Mouse (Mus musculus) retina, embryonic 14.5 days (tissue): ENCODE data around the gene Ncstn.

Experiments used
- DNase-seq: peaks from one replicate; pipeline ENCODE4 v3.0.0-alpha.2; 2015; ENCODE audit warnings: low spot score

Ncstn gene

DNA sequence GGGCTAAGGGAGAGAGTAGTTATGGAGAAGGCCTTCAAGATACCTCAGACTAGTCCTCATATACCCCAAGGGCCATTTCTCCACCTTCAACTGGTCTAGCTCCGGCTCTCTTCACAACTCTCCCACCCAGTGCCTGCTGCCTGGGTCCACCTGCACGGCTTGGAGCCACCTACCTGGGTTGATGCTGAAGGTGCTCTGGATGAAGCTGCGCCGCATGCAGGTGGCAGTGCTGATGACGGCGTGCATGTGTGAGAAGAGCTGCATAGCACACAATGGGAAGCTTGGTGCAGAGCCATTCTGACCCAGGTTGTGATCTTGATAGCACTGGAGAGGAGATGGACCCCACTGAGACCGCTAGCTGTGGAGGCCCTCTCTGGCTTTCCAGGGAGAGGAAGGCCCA, 10.0 kb downstream of the Ncstn start:
- DNase-seq: no peak

- DNase-seq: peak; percentile 51
These were observed 11.0 kb downstream of the Ncstn start for GRCm38 (mm10) chr1:172071556-172071955.

- DNase-seq: no peak
These were observed 12.4 kb downstream of the Ncstn start for GRCm38 (mm10) chr1:172070227-172070626.

GRCm38 (mm10) chr1:172064613-172065141, 17.9 kb downstream of the Ncstn start:
- DNase-seq: no peak

DNA sequence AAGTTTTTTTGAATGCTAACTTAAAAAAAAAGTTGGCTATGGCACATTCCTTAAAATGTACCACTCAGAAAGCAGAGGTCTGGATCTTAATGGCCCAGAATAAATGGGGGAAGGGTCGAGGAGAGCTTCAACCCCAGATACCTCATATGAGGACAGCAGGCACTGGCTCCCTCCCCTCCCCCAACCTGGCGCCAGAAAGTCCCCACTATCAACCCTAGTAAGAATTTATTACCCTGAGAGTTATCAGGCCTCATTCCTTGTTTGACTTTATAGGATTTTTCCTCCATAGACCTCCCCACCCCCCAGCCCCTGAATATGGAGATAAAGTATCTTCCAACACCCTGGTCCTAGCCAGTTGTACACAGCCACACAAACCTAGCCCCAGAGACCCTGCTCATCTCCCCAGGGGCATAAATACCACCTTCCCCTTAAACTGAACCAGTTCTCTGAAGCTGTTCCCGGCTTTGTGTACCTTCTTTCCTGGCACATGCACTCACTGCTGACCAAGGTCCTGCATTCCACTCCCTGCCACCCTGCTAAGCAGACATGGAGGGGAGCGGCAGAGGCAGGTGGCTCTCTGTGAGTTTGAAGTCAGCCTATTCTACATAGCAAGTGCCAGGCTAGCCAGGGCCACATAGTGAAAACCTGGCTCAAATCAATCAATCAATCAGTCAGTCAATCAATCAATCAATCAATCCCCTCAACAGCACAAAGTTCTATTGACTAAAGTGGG, 19.1 kb downstream of the Ncstn start:
- no peak for DNase-seq

DNA sequence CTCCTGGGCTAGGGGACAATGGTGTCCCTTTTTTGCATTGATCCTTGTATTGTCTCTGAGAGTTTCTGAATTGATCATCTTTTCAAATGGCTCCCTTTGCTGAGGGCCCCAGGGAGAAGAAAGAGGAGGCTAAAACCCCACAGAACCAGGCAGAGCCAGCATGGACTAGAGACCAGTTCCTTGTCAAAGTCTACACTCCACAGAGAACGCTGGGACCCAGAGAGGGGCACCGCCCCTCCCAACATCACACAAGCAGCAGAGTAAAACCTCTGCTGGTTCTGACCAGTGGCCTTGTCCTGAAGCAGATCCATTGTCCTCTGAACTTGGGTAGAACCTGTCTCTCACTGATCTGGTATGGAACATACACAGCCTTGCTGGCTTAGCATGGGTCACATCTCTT, 20.5 kb downstream of the Ncstn start:
- DNase-seq: no peak

DNA sequence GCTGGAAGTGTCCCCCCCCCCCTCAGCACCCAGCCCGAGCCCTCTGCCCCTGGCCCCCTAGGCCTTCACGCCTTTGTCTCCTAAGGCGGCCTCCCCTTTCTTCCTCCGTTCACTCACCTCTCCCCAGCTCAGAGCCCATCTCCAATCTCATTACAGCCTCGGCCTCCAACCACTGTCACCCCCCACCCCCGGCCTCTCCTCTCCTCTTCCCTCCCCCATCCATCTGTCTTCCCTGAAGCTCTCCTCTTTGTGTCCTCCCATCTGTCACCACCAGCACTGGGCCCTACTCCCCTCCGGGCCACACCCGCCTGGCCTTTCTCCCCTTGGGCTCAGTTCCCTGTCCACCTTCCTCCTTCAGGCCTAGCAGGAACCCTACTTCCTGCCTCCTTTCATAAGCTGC, 21.4 kb downstream of the Ncstn start:
- peak; percentile 52 for DNase-seq

- DNase-seq: peak; percentile 48
These were observed 21.9 kb downstream of the Ncstn start for GRCm38 (mm10) chr1:172060659-172061058.

- DNase-seq: no peak
These were observed 23.7 kb downstream of the Ncstn start for GRCm38 (mm10) chr1:172058874-172059273.

DNA sequence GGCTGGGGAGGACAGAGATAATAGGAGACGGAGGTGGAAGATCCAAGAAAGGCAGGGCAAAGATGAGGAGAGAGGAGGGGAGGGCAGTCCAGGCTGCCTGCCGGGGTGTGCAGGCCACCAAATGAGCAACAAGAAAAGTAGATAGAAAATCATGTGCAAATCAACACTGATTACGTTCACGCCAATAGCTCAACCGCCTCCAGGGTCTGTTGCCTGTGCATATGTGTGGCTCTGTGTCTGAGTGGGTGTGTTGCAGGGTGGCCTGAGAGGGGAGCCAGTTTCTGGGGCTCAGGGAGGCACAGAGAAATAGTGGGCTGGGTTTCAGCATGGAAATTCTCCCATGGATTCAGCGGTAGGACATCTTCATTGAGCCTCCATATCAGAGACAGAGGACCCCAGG, 24.3 kb downstream of the Ncstn start:
- DNase-seq: peak; percentile 60

DNA sequence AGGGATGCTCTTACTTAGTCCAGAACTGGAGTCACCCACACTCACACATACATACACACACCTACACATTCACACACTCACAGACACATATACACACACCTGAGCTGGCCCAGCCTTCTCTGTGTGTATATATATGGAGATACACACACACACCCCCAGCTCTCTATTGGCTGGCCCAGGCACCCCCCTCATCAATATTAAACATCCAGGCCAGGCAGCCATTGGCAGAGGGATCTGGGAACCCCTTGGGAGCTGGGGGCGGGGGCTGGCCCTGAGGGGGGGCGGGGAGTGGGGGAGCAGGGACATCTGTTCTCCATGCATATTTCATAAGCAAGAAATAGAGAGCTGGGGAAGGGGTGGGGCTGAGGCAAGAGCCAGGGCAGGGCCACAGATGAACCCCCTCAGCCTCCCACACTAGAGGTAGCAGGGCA, 25.1 kb downstream of the Ncstn start, which contains the start of gene Nhlh1:
Nhlh1 (minus strand) TSS at position 83 of the 431 bp plus-strand sequence.
- DNase-seq: peak; percentile 70

GRCm38 (mm10) chr1:172056251-172056650, 26.3 kb downstream of the Ncstn start:
- no peak for DNase-seq

- peak; percentile 30 for DNase-seq
These were observed 28.8 kb downstream of the Ncstn start for GRCm38 (mm10) chr1:172053541-172054440.

DNA sequence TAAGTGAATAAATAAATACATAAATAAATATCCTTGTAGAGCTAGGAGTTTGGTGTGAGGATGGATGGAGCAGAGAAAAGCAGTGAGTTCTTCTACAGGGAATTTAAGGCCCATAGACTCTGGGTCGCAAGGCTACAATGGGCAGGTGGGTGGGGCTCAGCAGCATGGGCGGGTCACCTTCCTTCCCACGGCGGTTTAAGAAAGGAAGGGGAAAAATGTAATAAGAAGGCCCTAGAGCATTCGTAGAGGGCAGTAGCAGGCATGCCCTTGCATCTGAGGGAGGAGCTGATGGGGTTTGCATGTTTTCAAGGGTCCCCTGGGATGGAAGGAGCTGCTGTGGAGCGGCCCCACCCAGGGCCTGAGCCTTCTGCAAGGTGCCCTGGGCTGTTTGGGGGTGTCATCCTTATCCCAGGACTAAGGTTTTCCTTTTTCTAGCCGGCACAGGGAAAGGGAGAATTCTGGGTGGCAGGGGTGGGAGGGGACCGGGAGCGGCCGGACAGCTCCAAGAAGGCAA, 29.8 kb downstream of the Ncstn start:
- no peak for DNase-seq

DNA sequence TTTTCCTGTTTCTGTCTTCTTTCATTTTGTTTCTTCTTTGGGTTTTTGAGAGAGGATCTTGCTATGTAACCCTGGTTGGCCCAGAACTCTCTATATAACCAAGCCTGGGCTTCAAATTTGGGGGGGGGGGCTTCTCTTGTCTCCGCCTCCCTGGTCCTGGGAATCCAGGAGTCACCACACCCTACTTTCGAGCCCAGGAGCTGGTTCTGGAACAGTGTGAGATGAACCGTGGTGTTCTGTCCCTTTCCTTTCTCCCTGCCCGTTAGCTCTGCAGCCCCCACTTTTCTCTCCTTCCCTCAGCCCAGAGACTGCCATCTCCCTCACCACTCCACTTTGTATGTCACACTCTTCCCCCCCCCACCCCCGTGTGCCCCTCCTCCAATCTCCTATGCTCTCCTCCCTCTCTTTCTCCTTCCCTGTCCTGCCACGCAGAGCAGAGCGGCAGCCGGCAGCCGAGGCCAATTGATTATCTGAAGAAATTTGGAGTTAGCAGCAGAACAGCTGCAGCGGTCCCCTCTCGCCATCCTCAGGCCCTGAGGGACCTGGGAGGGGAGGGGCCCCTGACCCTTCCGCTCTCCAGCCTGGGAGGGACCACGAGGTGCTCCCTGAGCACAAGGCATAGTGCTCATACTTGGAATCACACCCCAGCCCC, 33.3 kb downstream of the Ncstn start:
- no peak for DNase-seq

GRCm38 (mm10) chr1:172048241-172048734, 34.3 kb downstream of the Ncstn start:
- DNase-seq: no peak

- peak; percentile 93 for DNase-seq
These were observed 35.7 kb downstream of the Ncstn start for GRCm38 (mm10) chr1:172046938-172047337.

- no peak for DNase-seq
These were observed 36.2 kb downstream of the Ncstn start for GRCm38 (mm10) chr1:172046410-172046809.

GRCm38 (mm10) chr1:172029914-172030313, 52.7 kb downstream of the Ncstn start:
- DNase-seq: no peak

DNA sequence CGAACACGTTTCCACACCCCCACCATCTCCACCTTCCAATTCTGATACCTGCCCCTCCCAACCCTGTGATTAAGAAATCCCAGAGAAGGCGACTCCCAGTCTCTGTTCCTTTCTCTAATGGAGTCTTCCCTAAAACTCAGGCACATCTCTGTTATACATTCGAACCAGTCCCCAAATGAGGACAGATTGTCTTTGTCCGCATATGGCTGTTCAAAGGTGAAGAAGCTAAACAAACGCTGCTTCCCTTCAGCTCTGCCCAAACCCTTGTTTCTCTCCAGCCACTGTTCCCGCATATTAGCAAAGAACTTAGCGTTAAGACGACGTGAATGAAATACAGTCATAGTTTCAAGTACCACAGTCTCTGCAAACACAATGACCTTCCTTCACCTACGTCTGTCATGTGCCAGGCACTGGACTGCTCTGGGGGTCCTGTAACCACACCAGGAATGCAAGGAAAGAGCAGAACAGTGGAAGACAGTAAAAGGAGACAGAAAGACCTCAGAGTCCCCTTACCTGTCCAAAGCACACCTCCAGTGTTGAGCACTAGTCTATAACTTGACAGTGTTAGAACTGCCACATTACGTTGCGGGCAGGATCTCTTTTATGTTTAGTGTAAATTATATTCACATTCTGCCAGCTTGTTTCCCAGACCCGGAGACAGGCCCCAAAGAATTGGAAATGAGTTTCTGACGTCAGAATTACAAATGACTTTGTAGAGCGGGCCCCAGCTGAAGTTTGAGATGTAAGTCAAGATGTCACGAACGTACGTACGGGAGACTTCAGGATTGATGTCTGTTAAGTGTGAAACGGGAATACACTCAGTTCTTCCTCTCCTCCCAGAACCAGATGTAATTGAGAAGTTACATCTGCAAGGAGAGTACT, 54.0 kb downstream of the Ncstn start, which contains the start of gene Vangl2:
Vangl2 (minus strand) TSS at position 51 of the 882 bp plus-strand sequence.
- no peak for DNase-seq

DNA sequence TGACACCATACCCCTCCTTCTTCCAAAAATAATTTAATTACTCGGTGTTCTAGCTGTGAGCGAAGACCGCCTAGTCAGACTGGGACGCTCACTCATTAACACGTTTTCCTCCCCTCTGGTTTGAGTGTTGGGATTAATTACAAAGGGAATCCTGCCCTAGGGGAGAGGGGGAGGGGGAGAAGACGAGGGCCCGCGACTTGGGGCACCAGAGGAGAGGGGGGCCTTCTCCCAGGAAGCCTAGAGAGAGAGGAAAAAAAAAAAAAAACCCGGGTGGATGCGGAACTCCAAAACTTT, 54.8 kb downstream of the Ncstn start:
- no peak for DNase-seq
